In the genomic region with DNA sequence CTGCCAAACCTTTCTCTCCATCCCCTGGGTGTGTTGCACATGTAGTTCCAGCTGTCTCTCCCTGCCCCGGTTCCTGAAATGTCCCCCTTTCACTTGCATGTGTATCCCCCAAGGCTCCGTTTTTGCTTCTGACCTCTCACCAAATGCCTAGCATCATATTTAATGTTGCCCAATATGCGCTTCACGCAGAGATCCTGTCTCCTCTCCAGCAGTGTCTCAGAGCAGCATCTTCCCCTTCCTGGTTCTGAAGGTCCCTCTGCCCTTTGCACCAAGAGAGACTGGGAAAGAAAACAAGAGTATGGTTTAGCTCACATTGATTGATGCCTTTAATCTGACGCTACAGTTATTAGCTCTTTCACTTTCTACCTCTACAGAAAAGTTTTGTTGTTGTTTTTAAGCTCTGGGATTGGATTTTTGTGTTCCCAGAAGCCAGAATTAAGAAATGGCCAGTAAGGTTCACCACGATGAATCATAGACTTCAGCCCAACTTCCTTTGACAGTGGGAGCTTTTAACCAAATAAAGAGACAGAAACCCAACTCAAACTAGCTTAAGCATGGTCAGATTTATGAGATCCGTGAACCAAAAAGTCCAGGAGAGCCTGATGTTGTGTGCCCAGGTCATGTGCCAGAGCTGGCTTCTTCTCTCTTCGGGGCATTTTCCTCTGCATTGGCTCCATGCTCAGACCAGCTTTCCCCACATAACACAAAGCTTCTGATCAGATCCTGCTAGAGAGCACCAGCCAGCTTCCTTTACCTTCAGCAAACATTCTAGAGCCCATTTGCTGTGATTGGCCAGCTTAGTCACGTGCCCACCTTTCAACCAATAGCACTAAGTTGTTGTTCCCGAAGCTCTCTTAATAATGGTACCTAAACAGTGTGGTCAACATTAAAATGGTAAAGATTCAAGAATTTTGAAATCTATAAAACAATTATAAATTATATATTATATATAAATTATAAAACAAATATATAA, we compare ENCODE assay signal across 33 mouse cellular contexts. TPM values are rescaled to one million over a fixed set of nuclear protein-coding genes. Genes with fewer than 3 reads are reported as not detected.
DNase-seq lines count a peak whose midpoint lies in the region; ATAC-seq and TF ChIP-seq lines count a peak whose summit lies in the region.
"Had no signal": no experiment of that assay in that cellular context is flagged by ENCODE, and none has a peak within 500 bp of the region (broad histone marks: within the 10 kb centered on the region; RNA-seq: fewer than 3 reads in every experiment).

No protein-coding gene starts in this region.

- H3K79me2 ChIP-seq in C2C12 (ENCODE audit: control insufficient read depth, insufficient read depth) = no peaks in the 10 kb centered on the region

- H3ac ChIP-seq in C2C12 (ENCODE audit: control insufficient read depth, insufficient read length, low read depth) = no peak overlapping the region

- peaks cover 30% of the 10 kb centered on the region for H3K4me1 ChIP-seq in heart, embryonic 10.5 days
- H3K4me1 ChIP-seq in forebrain, embryonic 14.5 days (ENCODE audit: control insufficient read depth, insufficient read depth, low read length) = peaks cover 10% of the 10 kb centered on the region; the same call in 1 of the 2 replicates
- H3K4me1 ChIP-seq: stomach, embryonic 15.5 days had no signal

- ATAC-seq in megakaryocyte, adult 5-6 weeks (ENCODE audit: poor library complexity, severe bottlenecking) = peak; percentile 66
- no peak for ATAC-seq in forebrain, embryonic 14.5 days
- ATAC-seq: forebrain, postnatal 0 days; midbrain, embryonic 13.5 days had no signal

- no peak overlapping the region for H3K4me3 ChIP-seq in heart, embryonic 10.5 days
- H3K4me3 ChIP-seq in C2C12 (ENCODE audit: insufficient read depth, poor library complexity, severe bottlenecking) = no peak overlapping the region
- no peak overlapping the region for H3K4me3 ChIP-seq in forebrain, embryonic 14.5 days (ENCODE audit: low read depth, low read length)
- H3K4me3 ChIP-seq: embryonic facial prominence, embryonic 10.5 days; forebrain, embryonic 10.5 days; heart, embryonic 12.5 days; limb, embryonic 12.5 days; liver, embryonic 13.5 days; megakaryocyte, embryonic 14.5 days; midbrain, embryonic 13.5 days; neural tube, embryonic 13.5 days; stomach, embryonic 15.5 days had no signal

- no peaks in the 10 kb centered on the region for H3K36me3 ChIP-seq in heart, embryonic 10.5 days
- no peaks in the 10 kb centered on the region for H3K36me3 ChIP-seq in C2C12 (ENCODE audit: control insufficient read depth, insufficient read depth)
- H3K36me3 ChIP-seq in forebrain, embryonic 14.5 days (ENCODE audit: control insufficient read depth, insufficient read depth, low read length) = no peaks in the 10 kb centered on the region
- H3K36me3 ChIP-seq: embryonic facial prominence, embryonic 10.5 days; forebrain, embryonic 10.5 days; heart, embryonic 12.5 days; limb, embryonic 12.5 days; liver, embryonic 13.5 days; midbrain, embryonic 13.5 days; neural tube, embryonic 13.5 days; stomach, embryonic 15.5 days had no signal

- H3K79me3 ChIP-seq in C2C12 (ENCODE audit: low read depth) = no peaks in the 10 kb centered on the region

- H3K9ac ChIP-seq in forebrain, embryonic 14.5 days (ENCODE audit: low read length) = no peak overlapping the region
- H3K9ac ChIP-seq: forebrain, postnatal 0 days; heart, embryonic 12.5 days; limb, embryonic 12.5 days; liver, embryonic 13.5 days; midbrain, embryonic 13.5 days; neural tube, embryonic 13.5 days; stomach, embryonic 15.5 days had no signal

- peak; percentile 79 for DNase-seq in heart, adult 11 months
- DNase-seq in heart, embryonic 10.5 days (ENCODE audit: low spot score) = no peak
- peak; percentile 85 for DNase-seq in adipocyte (ENCODE audit: low spot score)
- no peak for DNase-seq in forebrain, embryonic 14.5 days (ENCODE audit: low spot score)
- DNase-seq in left cerebral cortex, adult 9 months (ENCODE audit: low spot score in 2 of 2) = no peak
- DNase-seq in urinary bladder, postnatal 10 days (ENCODE audit: low spot score) = no peak
- DNase-seq: adrenal gland, adult 2 months; B cell, adult 2 months; cerebellum, adult 18-20 months; forebrain, postnatal 0 days; heart, postnatal 10 days; kidney, adult 8-10 months; kidney, postnatal 25 days; layer of hippocampus, postnatal 36 days; liver, embryonic 13.5 days; lung, adult 2 months; lung, postnatal 14 days; retina, postnatal 1 day; thymus, postnatal 36 days had no signal

- H3K4me2 ChIP-seq in forebrain, embryonic 14.5 days (ENCODE audit: low read length) = no peak overlapping the region
- H3K4me2 ChIP-seq: heart, embryonic 12.5 days; limb, embryonic 12.5 days; liver, embryonic 13.5 days; midbrain, embryonic 13.5 days; neural tube, embryonic 13.5 days; stomach, embryonic 15.5 days had no signal

- no peak for TF ChIP-seq CTCF in C2C12 (IDR thresholded peaks at IDR 0.05; ENCODE audit: control insufficient read depth, insufficient read depth, insufficient read length)

- no peaks in the 10 kb centered on the region for H3K9me3 ChIP-seq in heart, embryonic 10.5 days
- no peaks in the 10 kb centered on the region for H3K9me3 ChIP-seq in forebrain, embryonic 14.5 days (replicated peaks; ENCODE audit: control insufficient read depth, low read length)
- H3K9me3 ChIP-seq: embryonic facial prominence, embryonic 10.5 days; forebrain, embryonic 10.5 days; heart, embryonic 12.5 days; limb, embryonic 12.5 days; liver, embryonic 13.5 days; megakaryocyte, embryonic 14.5 days; midbrain, embryonic 13.5 days; neural tube, embryonic 13.5 days; stomach, embryonic 15.5 days had no signal

- no peak overlapping the region for H3K27ac ChIP-seq in heart, embryonic 10.5 days
- no peak overlapping the region for H3K27ac ChIP-seq in forebrain, embryonic 14.5 days (ENCODE audit: low read depth, low read length)
- H3K27ac ChIP-seq: embryonic facial prominence, embryonic 10.5 days; forebrain, embryonic 10.5 days; limb, embryonic 12.5 days; liver, embryonic 13.5 days; midbrain, embryonic 13.5 days; neural tube, embryonic 13.5 days; stomach, embryonic 15.5 days had no signal

- no peaks in the 10 kb centered on the region for H3K27me3 ChIP-seq in heart, embryonic 10.5 days (ENCODE audit: insufficient read depth, poor library complexity, severe bottlenecking)
- H3K27me3 ChIP-seq in C2C12 (ENCODE audit: control insufficient read depth, insufficient read depth, insufficient read length) = no peaks in the 10 kb centered on the region
- H3K27me3 ChIP-seq in forebrain, embryonic 14.5 days (replicated peaks; ENCODE audit: control insufficient read depth, insufficient read depth, low read length) = no peaks in the 10 kb centered on the region
- H3K27me3 ChIP-seq: heart, embryonic 12.5 days; liver, embryonic 13.5 days; midbrain, embryonic 13.5 days; neural tube, embryonic 13.5 days; stomach, embryonic 15.5 days had no signal

- 84% methylated on average over 10 of the region's 10 CpGs for WGBS in heart, embryonic 10.5 days
- WGBS in forebrain, embryonic 14.5 days = 91% methylated on average over 10 of the region's 10 CpGs

TF ChIP-seq in C2C12, 6 proteins besides CTCF, POLR2A, EP300 and RAD21:
- TF ChIP-seq USF1 (IDR thresholded peaks at IDR 0.05; ENCODE audit: low read depth) (peak; percentile 92), MAX (IDR thresholded peaks at IDR 0.05) (no peak), CEBPB (IDR thresholded peaks at IDR 0.05; ENCODE audit: low read depth) (no peak), FOSL1 (IDR thresholded peaks at IDR 0.05; ENCODE audit: insufficient read depth, low read length, poor library complexity, severe bottlenecking) (no peak)

RNA-seq across cellular contexts. Expression of a gene that starts 12.2 kb away (rescaled TPM):
- polyA plus RNA-seq in heart, embryonic 10.5 days (2016; fragmentation: Nextera tagmentation; extraction: Ambion mirVana) = not detected in 2 replicates
- polyA plus RNA-seq in C2C12 (2012; fragmentation: generic; extraction: Trizol) = not detected
- not detected in 2 replicates for total RNA-seq in megakaryocyte, adult 5-6 weeks (2015)
- not detected in 2 replicates for total RNA-seq in megakaryocyte, adult 5-6 weeks (2017)
- polyA plus RNA-seq in forebrain, embryonic 14.5 days (2014; fragmentation: Nextera tagmentation; extraction: Ambion mirVana) = not detected in 2 replicates
- total RNA-seq: adrenal gland, adult 2 months; forebrain, postnatal 0 days; gastrocnemius, postnatal 4 days; heart, postnatal 10 days; layer of hippocampus, adult 8-10 months; layer of hippocampus, postnatal 36 days; left cerebral cortex, postnatal 14 days had no signal
- polyA plus RNA-seq: adrenal gland, adult 2 months; embryonic facial prominence, embryonic 10.5 days; forebrain, embryonic 10.5 days; forebrain, postnatal 0 days; heart, embryonic 12.5 days; hindbrain, embryonic 11.5 days; limb, embryonic 12.5 days; liver, embryonic 13.5 days; lung, adult 2 months; midbrain, embryonic 13.5 days; neural tube, embryonic 13.5 days; stomach, embryonic 15.5 days had no signal

RNA-seq across cellular contexts. Expression of a gene that starts 40.6 kb away (rescaled TPM):
- 9.2 TPM in 2 replicates for polyA plus RNA-seq in heart, embryonic 10.5 days (2016; fragmentation: Nextera tagmentation; extraction: Ambion mirVana)
- polyA plus RNA-seq in C2C12 (2012; fragmentation: generic; extraction: Trizol) = 15.6 TPM
- total RNA-seq in megakaryocyte, adult 5-6 weeks (2015) = 0.89 TPM in 1 of 2 replicates, not detected in the other
- total RNA-seq in megakaryocyte, adult 5-6 weeks (2017) = 2.6 TPM in 1 of 2 replicates, not detected in the other
- 8.8 and 11.0 TPM in 2 replicates for polyA plus RNA-seq in forebrain, embryonic 14.5 days (2014; fragmentation: Nextera tagmentation; extraction: Ambion mirVana)

Comparison
In these comparisons a context has a peak if more than half of its experiments do, and no peak if none do; other contexts are left out.
1. DNase-seq: peak in heart, adult 11 months (single experiment) and adipocyte (single experiment); none in heart, embryonic 10.5 days (single experiment), forebrain, embryonic 14.5 days (single experiment), left cerebral cortex, adult 9 months (0 of 2) and urinary bladder, postnatal 10 days (single experiment).